Comparison of ENCODE assay signal across 11 mouse cellular contexts in the genomic region with DNA sequence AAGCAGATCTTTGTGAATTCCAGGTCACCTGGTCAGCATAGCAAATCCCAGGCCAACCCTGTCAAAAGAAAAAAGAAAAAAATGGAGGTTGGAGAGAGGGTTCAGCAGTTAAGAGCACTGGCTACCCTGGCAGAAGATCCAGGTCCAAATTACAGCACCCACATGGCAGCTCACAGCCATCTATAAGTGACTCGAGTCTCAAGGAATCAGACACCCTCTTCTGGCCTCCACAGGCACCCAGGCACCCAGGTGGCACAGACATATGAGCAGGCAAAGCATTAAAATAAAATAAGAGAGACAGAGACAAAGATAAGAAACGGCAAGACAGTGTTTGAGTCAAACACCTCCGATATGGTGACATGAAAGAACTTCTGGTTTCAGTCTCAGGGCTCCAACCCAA. TPM values are rescaled to one million over a fixed set of nuclear protein-coding genes. Genes with fewer than 3 reads are reported as not detected.
DNase-seq lines count a peak whose midpoint lies in the region; ATAC-seq and TF ChIP-seq lines count a peak whose summit lies in the region.
"Had no signal": no experiment of that assay in that cellular context is flagged by ENCODE, and none has a peak within 500 bp of the region (broad histone marks: within the 10 kb centered on the region; RNA-seq: fewer than 3 reads in every experiment).

No protein-coding gene starts in this region.

- H3K4me1 ChIP-seq in embryonic facial prominence, embryonic 11.5 days (ENCODE audit: control insufficient read depth, insufficient read depth, low read length) = no peaks in the 10 kb centered on the region
- H3K4me1 ChIP-seq in hindbrain, embryonic 13.5 days (replicated peaks) = 0 out of 2 replicates have a peak, but pooled peaks cover 3% of the 10 kb centered on the region
- H3K4me1 ChIP-seq in midbrain, embryonic 15.5 days = peaks cover 5% of the 10 kb centered on the region; the same call in 1 of the 2 replicates
- H3K4me1 ChIP-seq: embryonic facial prominence, embryonic 15.5 days had no signal

- no peaks in the 10 kb centered on the region for H3K27me3 ChIP-seq in embryonic facial prominence, embryonic 11.5 days (ENCODE audit: control insufficient read depth, insufficient read depth, low read length)
- no peaks in the 10 kb centered on the region for H3K27me3 ChIP-seq in hindbrain, embryonic 13.5 days
- no peaks in the 10 kb centered on the region for H3K27me3 ChIP-seq in midbrain, embryonic 15.5 days (replicated peaks)
- H3K27me3 ChIP-seq: embryonic facial prominence, embryonic 15.5 days had no signal

- no peak for DNase-seq in frontal cortex, adult 2 months (ENCODE audit: extremely low spot score in 1 of 2, low spot score in 1 of 2)
- no peak for DNase-seq in embryonic facial prominence, embryonic 11.5 days (ENCODE audit: low spot score)
- DNase-seq in kidney, postnatal 10 days = no peak
- no peak for DNase-seq in layer of hippocampus, adult 2 months (ENCODE audit: low spot score in 2 of 2)
- no peak for DNase-seq in ovary, postnatal 14 days (ENCODE audit: low spot score)

- H3K9ac ChIP-seq in embryonic facial prominence, embryonic 11.5 days (replicated peaks; ENCODE audit: low read length) = no peak overlapping the region
- no peak overlapping the region for H3K9ac ChIP-seq in hindbrain, embryonic 13.5 days
- no peak overlapping the region for H3K9ac ChIP-seq in midbrain, embryonic 15.5 days
- H3K9ac ChIP-seq: embryonic facial prominence, embryonic 15.5 days had no signal

- WGBS in embryonic facial prominence, embryonic 11.5 days = 46% methylated on average over 3 of the region's 3 CpGs
- 55% methylated on average over 3 of the region's 3 CpGs for WGBS in hindbrain, embryonic 13.5 days
- 39% methylated on average over 3 of the region's 3 CpGs for WGBS in midbrain, embryonic 15.5 days

- no peak overlapping the region for H3K27ac ChIP-seq in embryonic facial prominence, embryonic 11.5 days (replicated peaks; ENCODE audit: low read depth, low read length)
- no peak overlapping the region for H3K27ac ChIP-seq in hindbrain, embryonic 13.5 days
- peak overlapping the region; percentile 30; the same call in 1 of the 2 replicates for H3K27ac ChIP-seq in midbrain, embryonic 15.5 days
- no peak overlapping the region for H3K27ac ChIP-seq in layer of hippocampus, adult 2 months
- H3K27ac ChIP-seq: embryonic facial prominence, embryonic 15.5 days; macrophage had no signal

- no peak overlapping the region for H3K4me3 ChIP-seq in embryonic facial prominence, embryonic 11.5 days (ENCODE audit: low read depth, low read length)
- H3K4me3 ChIP-seq in hindbrain, embryonic 13.5 days = no peak overlapping the region
- no peak overlapping the region for H3K4me3 ChIP-seq in midbrain, embryonic 15.5 days
- no peak overlapping the region for H3K4me3 ChIP-seq in layer of hippocampus, adult 2 months
- H3K4me3 ChIP-seq: embryonic facial prominence, embryonic 15.5 days; myocyte had no signal

- no peak overlapping the region for H3K4me2 ChIP-seq in embryonic facial prominence, embryonic 11.5 days (ENCODE audit: low read depth, low read length)
- H3K4me2 ChIP-seq in hindbrain, embryonic 13.5 days = no peak overlapping the region
- H3K4me2 ChIP-seq in midbrain, embryonic 15.5 days = no peak overlapping the region
- H3K4me2 ChIP-seq: embryonic facial prominence, embryonic 15.5 days had no signal

- no peaks in the 10 kb centered on the region for H3K9me3 ChIP-seq in embryonic facial prominence, embryonic 11.5 days (replicated peaks; ENCODE audit: control insufficient read depth, low read length)
- H3K9me3 ChIP-seq in hindbrain, embryonic 13.5 days = no peaks in the 10 kb centered on the region
- H3K9me3 ChIP-seq in midbrain, embryonic 15.5 days = no peaks in the 10 kb centered on the region
- H3K9me3 ChIP-seq: embryonic facial prominence, embryonic 15.5 days had no signal

- no peak for TF ChIP-seq CTCF in layer of hippocampus, adult 2 months (conservative IDR thresholded peaks at IDR 0.05)

- no peaks in the 10 kb centered on the region for H3K36me3 ChIP-seq in embryonic facial prominence, embryonic 11.5 days (replicated peaks; ENCODE audit: control insufficient read depth, insufficient read depth, low read depth, low read length)
- no peaks in the 10 kb centered on the region for H3K36me3 ChIP-seq in hindbrain, embryonic 13.5 days
- H3K36me3 ChIP-seq in midbrain, embryonic 15.5 days (replicated peaks) = no peaks in the 10 kb centered on the region
- H3K36me3 ChIP-seq: embryonic facial prominence, embryonic 15.5 days had no signal

- ATAC-seq in frontal cortex, adult (ENCODE audit: low TSS enrichment) = peak; percentile 67; the same call in 1 of the 2 replicates
- peak; percentile 26; the same call in 1 of the 2 replicates for ATAC-seq in embryonic facial prominence, embryonic 11.5 days (replicated peaks; ENCODE audit: insufficient number of reproducible peaks, low FRiP score, low TSS enrichment, low read depth)
- ATAC-seq in hindbrain, embryonic 13.5 days (ENCODE audit: low FRiP score) = peak; percentile 63
- peak; percentile 24; the same call in 1 of the 2 replicates for ATAC-seq in midbrain, embryonic 15.5 days (replicated peaks)

RNA-seq across cellular contexts. Expression of a gene that starts 29.7 kb away (rescaled TPM):
- 74.1 and 80.0 TPM in 2 replicates for polyA plus RNA-seq in frontal cortex, adult 2 months (2012; rRNA removed)
- 57.8 and 64.9 TPM in 2 replicates for polyA plus RNA-seq in embryonic facial prominence, embryonic 11.5 days (2014; fragmentation: Nextera tagmentation; extraction: Ambion mirVana)
- 122 and 127 TPM in 2 replicates for polyA plus RNA-seq in hindbrain, embryonic 13.5 days (2015; fragmentation: Nextera tagmentation; extraction: Ambion mirVana)
- 106 and 110 TPM in 2 replicates for polyA plus RNA-seq in midbrain, embryonic 15.5 days (2015; fragmentation: Nextera tagmentation; extraction: Ambion mirVana)
- total RNA-seq in layer of hippocampus, adult 2 months (2021) = 10 to 100 TPM; 95.3 to 97.7 TPM

RNA-seq across cellular contexts. Expression of a gene that starts 53.5 kb away (rescaled TPM):
- polyA plus RNA-seq in frontal cortex, adult 2 months (2012; rRNA removed) = 3.3 TPM in 2 replicates
- 11.3 and 12.2 TPM in 2 replicates for polyA plus RNA-seq in embryonic facial prominence, embryonic 11.5 days (2014; fragmentation: Nextera tagmentation; extraction: Ambion mirVana)
- polyA plus RNA-seq in hindbrain, embryonic 13.5 days (2015; fragmentation: Nextera tagmentation; extraction: Ambion mirVana) = 2.8 and 3.2 TPM in 2 replicates
- polyA plus RNA-seq in midbrain, embryonic 15.5 days (2015; fragmentation: Nextera tagmentation; extraction: Ambion mirVana) = 1.1 TPM in 2 replicates
- total RNA-seq in layer of hippocampus, adult 2 months (2021) = 1 to 10 TPM; 2.7 to 5.1 TPM
- polyA plus RNA-seq: macrophage, myocyte had no signal
